Mouse (Mus musculus): ENCODE results near the gene Fads3.

Fads3 gene

GRCm38 (mm10) chr19:10041388-10042148, at the start of gene Fads3:
Fads3 (plus strand) TSS chr19:10041569.
- DNase-seq (ENCODE audit: low read depth, low spot score) = peak; percentile 57

GRCm38 (mm10) chr19:9992011-9992958, 49.1 kb upstream of the Fads3 start:
- no peak for DNase-seq (ENCODE audit: low read depth, low spot score)

DNA sequence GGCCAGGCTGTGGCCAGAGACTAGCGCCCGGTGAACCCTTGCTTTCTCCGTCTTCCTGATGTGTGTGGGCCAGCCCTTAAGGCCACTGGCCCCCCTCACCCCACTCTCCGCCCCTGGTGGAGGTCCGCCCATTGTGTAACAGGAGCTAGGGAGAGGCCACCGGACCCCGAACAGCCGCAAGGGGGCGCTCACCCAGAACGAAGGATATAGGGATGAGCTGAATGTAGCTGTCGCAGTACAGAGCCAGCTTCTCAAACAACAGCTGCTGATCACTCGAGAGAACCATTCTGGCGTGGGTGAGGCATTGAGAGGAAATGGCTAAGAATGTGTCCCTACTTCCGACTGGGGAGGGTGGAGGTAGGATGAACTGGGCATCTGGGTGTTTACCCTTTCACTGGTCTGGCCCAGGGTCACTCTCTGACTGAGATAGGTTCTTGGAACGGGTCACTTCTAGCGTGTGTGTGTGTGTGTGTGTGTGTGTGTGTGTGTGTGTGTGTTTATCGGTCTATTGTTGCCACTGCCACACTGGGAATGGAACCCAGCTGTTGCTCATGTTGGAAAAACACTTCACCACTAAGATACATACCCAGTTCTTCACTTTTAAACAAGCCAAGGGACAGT, 48.2 kb upstream of the Fads3 start:
- peak; percentile 90 for DNase-seq (ENCODE audit: low read depth, low spot score)

- no peak for DNase-seq (ENCODE audit: low read depth, low spot score)
Observed at GRCm38 (mm10) chr19:9997204-9998062, 43.9 kb upstream of the Fads3 start.

DNA sequence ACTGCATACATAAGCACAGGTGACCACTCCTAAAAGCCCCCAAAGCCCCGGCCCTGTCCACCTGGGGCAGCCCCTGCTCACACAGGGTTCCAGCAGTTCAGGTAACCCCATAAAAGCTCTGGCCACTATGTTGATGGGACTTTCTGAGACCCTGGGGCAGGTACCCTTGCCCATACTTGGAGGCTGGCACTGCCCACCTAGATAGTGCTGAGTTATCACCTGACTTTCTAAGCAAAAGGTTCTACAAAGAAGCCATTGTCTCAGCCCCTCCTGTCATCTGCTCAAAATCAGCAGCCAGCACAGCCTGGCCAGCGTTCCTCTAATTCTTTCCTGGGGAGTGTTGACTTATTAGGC, 43.3 kb upstream of the Fads3 start:
- no peak for DNase-seq (ENCODE audit: low read depth, low spot score)

DNA sequence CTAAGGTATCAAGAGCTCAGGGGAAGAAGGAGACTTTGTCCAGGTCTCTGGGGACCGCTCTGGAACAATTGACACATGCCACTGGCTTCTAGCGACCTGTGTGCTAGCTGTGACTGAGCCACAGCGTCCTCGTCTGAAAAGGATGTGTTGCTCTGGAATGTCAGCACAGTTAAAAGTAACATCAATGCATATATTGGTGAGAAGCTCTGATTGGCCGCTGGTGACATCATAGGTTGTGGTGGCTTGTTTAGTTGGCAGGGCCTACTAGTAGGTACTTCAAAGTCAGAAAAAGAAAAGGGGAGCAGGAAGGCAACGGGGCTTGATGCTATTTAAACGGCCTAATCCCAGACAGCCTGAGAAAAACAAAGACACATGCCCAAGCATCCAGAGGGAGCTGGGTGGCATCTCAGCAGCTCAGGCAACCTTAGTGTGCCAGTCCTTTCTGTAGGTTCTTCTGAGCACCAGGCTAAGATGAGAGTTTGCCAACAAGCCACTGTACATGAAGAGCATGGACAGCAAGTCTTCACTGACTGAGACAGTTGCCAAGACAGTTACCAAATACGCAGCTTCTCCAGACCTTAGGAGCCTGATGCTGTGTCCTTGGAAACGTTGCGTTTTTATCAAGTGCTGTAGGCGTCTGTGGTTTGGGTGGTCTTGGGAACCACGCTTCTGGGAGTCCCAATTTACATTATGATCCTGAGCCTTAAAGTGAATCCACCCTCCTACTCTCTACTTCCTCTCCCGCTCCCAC, 42.5 kb upstream of the Fads3 start:
- no peak for DNase-seq (ENCODE audit: low read depth, low spot score)

DNA sequence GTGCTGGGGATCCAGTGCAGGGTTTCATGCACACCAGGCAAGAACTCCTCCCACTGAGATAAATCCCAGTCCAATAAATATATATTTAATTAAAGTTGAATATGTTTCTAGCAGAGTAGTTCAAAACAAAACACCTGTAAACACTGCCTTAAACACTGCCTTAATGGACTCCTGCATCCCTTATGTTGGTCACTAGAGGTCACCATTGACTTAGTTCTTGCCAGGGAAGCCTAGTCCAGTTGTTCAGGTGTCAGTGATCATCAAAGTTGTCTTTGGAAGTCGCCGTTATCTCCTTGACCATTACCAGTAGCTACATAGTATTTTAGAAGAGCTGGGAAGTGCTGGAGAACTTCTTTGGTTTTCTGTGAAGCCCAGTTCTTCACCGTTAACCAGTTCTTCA, 41.0 kb upstream of the Fads3 start:
- no peak for DNase-seq (ENCODE audit: low read depth, low spot score)

GRCm38 (mm10) chr19:10001206-10001969, 40.0 kb upstream of the Fads3 start, which contains the start of the genes Best1 and Rab3il1:
Best1 (minus strand) TSS chr19:10001633.
Rab3il1 (plus strand) TSS chr19:10001669.
- DNase-seq (ENCODE audit: low read depth, low spot score) = no peak

DNA sequence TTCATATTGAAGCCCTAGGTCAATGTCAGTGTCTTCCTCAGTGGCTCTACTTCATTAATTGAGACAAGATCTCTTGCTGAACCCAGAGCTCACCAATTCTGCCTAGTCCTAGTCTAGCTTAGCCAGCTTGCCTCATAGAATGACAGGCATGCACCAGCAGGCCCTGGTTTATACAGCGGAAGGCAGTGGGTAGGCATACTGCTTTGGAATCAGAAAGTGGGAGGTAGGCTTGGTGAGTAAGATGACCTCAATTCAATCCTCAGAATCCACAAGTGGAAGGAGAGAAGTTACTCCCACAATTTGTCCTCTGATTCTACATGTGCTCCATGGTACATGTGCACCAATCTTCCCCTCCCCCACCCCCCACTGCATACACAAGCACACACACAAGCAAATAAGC, 37.7 kb upstream of the Fads3 start:
- DNase-seq (ENCODE audit: low read depth, low spot score) = no peak

DNA sequence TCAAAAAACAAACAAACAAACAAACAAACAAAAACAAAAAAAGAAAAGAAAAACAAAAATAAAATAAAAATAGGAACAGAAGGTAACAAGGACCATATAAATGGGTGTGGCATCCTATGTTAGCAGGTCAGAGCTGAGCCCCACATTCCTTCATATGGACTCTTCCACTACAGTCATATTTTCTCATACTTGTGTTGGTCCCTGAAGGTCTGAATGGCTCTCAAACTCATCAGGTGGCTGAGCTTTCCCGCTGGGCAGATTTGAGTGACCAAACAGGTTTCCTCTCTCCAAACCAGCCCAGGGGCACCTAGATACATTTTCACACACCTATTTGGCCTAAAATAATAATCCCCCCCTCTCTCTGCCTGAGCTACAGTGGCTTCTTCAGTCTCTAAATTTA, 30.0 kb upstream of the Fads3 start:
- no peak for DNase-seq (ENCODE audit: low read depth, low spot score)

- peak; percentile 74 for DNase-seq (ENCODE audit: low read depth, low spot score)
Observed at GRCm38 (mm10) chr19:10012827-10013278, 28.5 kb upstream of the Fads3 start.

DNA sequence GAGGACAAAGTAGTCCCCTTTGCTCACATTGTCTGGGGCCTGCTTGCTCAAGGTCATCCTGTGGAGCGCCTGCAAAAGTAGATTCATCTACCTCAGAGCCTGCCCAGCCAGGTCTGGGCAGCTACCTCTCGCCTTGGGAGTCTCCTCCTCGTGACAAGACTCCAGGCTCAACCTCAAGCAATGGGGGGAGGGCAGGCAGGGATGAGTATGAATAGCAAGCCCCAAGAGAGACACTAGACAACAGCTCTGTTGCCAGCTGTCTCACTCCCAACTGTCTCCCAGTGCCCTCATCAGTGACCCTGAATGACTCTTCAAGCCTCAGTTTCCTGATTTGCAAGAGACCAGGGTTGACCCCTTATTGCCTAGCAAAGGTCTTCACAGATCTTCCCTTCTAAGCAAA, 28.0 kb upstream of the Fads3 start:
- no peak for DNase-seq (ENCODE audit: low read depth, low spot score)

GRCm38 (mm10) chr19:10013913-10014312, 27.5 kb upstream of the Fads3 start:
- peak; percentile 90 for DNase-seq (ENCODE audit: low read depth, low spot score)

- DNase-seq (ENCODE audit: low read depth, low spot score) = no peak
Observed at GRCm38 (mm10) chr19:10014824-10015223, 26.5 kb upstream of the Fads3 start.

- DNase-seq (ENCODE audit: low read depth, low spot score) = no peak
Observed at GRCm38 (mm10) chr19:10015442-10015841, 25.9 kb upstream of the Fads3 start.

DNA sequence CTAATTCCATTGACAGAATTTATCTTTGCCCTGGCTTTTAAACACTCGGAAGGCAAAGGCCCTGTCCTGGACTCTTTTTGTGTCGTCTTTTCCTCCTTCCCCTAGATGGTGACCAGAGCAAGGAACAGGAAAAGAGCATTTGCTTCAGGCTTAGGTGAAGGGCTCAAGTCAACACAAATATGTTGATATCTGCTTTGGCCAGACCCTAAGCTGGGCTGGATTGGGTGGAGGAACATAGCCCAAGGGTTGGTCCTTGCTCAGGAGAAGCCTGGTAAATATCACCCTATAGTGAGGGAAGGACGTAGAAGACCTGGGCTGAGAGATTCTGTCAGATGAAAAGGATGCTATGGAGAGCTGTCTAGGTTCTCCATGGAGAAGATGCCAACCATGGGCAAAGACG, 25.2 kb upstream of the Fads3 start:
- DNase-seq (ENCODE audit: low read depth, low spot score) = no peak

DNA sequence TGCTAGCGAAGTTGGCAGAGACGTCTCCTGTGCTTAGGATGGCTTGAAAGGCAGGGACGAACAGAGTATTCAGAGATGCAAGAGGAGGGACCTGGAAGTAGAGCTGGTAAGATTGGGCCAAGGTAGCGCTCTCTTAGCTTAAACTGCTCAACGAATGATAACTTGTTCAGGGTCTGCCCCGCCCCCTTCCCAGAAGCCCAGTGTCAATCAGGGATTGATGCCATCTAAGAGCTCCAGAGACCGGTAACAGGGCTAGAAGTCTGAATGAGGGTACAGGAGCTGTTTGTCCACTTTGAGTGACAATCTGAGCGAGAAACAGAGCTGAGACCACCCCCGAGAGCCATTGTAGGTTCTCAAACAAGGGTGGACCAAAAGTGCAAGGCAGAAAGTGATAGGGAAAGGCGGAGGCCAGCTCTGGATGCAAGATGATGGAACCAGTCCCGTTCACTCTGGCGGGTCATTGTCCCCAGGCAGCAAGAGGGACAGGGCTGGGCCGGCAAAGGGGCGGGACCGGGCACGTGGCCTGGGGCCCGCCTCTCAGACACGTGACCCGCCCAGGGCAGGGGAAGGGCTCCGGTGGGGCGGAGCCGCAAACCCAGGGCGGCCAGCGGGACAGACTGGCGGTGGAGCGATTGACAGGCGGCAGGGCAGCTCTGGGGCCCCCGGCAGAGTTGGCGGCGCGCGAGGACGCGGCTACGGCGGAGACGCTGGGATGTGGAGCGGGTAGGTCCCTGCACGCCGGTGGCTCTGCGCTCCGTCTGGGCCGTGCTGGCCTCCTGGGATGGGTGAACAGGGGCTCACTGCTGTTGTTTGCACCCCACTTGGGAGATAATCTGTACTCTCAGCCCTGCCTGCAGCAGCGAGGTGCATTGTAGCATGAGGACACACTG, 23.5 kb upstream of the Fads3 start:
- peak; percentile 76 for DNase-seq (ENCODE audit: low read depth, low spot score)

DNA sequence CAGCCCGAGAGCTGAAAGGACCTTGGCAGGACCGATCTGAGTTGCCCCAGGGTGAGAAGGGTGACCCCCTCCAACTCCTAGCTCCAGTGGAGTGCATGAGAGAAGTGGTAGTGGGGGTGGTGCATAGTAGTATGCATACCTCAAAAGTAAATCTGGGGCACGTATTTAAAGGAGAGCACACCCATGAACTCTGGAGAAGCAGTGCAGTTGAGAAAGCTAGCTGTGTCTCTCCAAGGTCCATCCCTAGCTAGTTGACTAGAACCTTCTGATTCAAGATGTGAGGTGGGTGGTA, 22.9 kb upstream of the Fads3 start:
- no peak for DNase-seq (ENCODE audit: low read depth, low spot score)

GRCm38 (mm10) chr19:10019214-10019760, 22.1 kb upstream of the Fads3 start:
- DNase-seq (ENCODE audit: low read depth, low spot score) = no peak

Data from forelimb bud, embryonic 11.5 days (tissue).